Mouse (Mus musculus): ENCODE measurements around the gene Tppp2. TPM values are rescaled to one million over a fixed set of nuclear protein-coding genes. Genes with fewer than 3 reads are reported as not detected.

The Tppp2 gene
- polyA plus RNA-seq, 1 experiment from 2014 or later, result not detected

- WGBS, result 93% methylated on average over 6 of the region's 6 CpGs
- H3K9me3 ChIP-seq (ENCODE audit: control insufficient read depth, low read length), result no peaks in the 10 kb centered on the region
- peaks cover 9% of the 10 kb centered on the region for H3K36me3 ChIP-seq (ENCODE audit: control insufficient read depth, insufficient read depth, low read length)
- ATAC-seq (replicated peaks; ENCODE audit: low FRiP score) (no peak), DNase-seq (ENCODE audit: low spot score) (no peak)
- no peaks in the 10 kb centered on the region for H3K27me3 ChIP-seq (ENCODE audit: control insufficient read depth, insufficient read depth, low read length)
- no peak overlapping the region for H3K4me2 ChIP-seq (ENCODE audit: low read depth, low read length, severe bottlenecking)
- H3K27ac ChIP-seq (ENCODE audit: low read depth, low read length), result no peak overlapping the region
- H3K4me3 ChIP-seq (ENCODE audit: low read depth, low read length), result no peak overlapping the region
- H3K9ac ChIP-seq (ENCODE audit: low read length), result no peak overlapping the region
- H3K4me1 ChIP-seq (replicated peaks; ENCODE audit: control insufficient read depth, insufficient read depth, low read length), result peaks cover 3% of the 10 kb centered on the region; the same call in 1 of the 2 replicates
Observed at GRCm38 (mm10) chr14:51889833-51890232, 28.4 kb upstream of the Tppp2 start.

GRCm38 (mm10) chr14:51892191-51892939, 25.9 kb upstream of the Tppp2 start, which contains the start of gene Slc39a2:
TSS of gene Slc39a2 (plus strand) at chr14:51892889.
- H3K27me3 ChIP-seq (ENCODE audit: control insufficient read depth, insufficient read depth, low read length), result no peaks in the 10 kb centered on the region
- H3K36me3 ChIP-seq (ENCODE audit: control insufficient read depth, insufficient read depth, low read length), result peaks cover 9% of the 10 kb centered on the region
- no peaks in the 10 kb centered on the region for H3K4me1 ChIP-seq (replicated peaks; ENCODE audit: control insufficient read depth, insufficient read depth, low read length)
- no peak within 1 kb of the TSS for H3K4me3 ChIP-seq (ENCODE audit: low read depth, low read length)
- ATAC-seq (replicated peaks; ENCODE audit: low FRiP score), result no peak
- no peak within 1 kb of the TSS for H3K4me2 ChIP-seq (ENCODE audit: low read depth, low read length, severe bottlenecking)
- no peak for DNase-seq (ENCODE audit: low spot score)
- no peaks in the 10 kb centered on the region for H3K9me3 ChIP-seq (ENCODE audit: control insufficient read depth, low read length)
- WGBS, result 93% methylated on average over 9 of the region's 9 CpGs
- H3K9ac ChIP-seq (ENCODE audit: low read length), result no peak within 1 kb of the TSS
- no peak within 1 kb of the TSS for H3K27ac ChIP-seq (ENCODE audit: low read depth, low read length)

GRCm38 (mm10) chr14:51893094-51893794, 25.0 kb upstream of the Tppp2 start:
- H3K36me3 ChIP-seq (ENCODE audit: control insufficient read depth, insufficient read depth, low read length), result peaks cover 9% of the 10 kb centered on the region
- no peak overlapping the region for H3K9ac ChIP-seq (ENCODE audit: low read length)
- ATAC-seq (replicated peaks; ENCODE audit: low FRiP score) (no peak), DNase-seq (ENCODE audit: low spot score) (no peak)
- WGBS, result 26% methylated on average over 10 of the region's 10 CpGs
- H3K27me3 ChIP-seq (ENCODE audit: control insufficient read depth, insufficient read depth, low read length), result no peaks in the 10 kb centered on the region
- H3K4me1 ChIP-seq (replicated peaks; ENCODE audit: control insufficient read depth, insufficient read depth, low read length), result no peaks in the 10 kb centered on the region
- no peak overlapping the region for H3K4me3 ChIP-seq (ENCODE audit: low read depth, low read length)
- H3K27ac ChIP-seq (ENCODE audit: low read depth, low read length), result no peak overlapping the region
- no peak overlapping the region for H3K4me2 ChIP-seq (ENCODE audit: low read depth, low read length, severe bottlenecking)
- no peaks in the 10 kb centered on the region for H3K9me3 ChIP-seq (ENCODE audit: control insufficient read depth, low read length)

GRCm38 (mm10) chr14:51893809-51894208, 24.4 kb upstream of the Tppp2 start:
- ATAC-seq (replicated peaks; ENCODE audit: low FRiP score) (no peak), DNase-seq (ENCODE audit: low spot score) (no peak)
- Histone ChIP-seq H3K4me1 (replicated peaks; ENCODE audit: control insufficient read depth, insufficient read depth, low read length) (no peaks in the 10 kb centered on the region), H3K36me3 (ENCODE audit: control insufficient read depth, insufficient read depth, low read length) (peaks cover 6% of the 10 kb centered on the region), H3K9ac (ENCODE audit: low read length) (no peak overlapping the region), H3K4me2 (ENCODE audit: low read depth, low read length, severe bottlenecking) (no peak overlapping the region), H3K27ac (ENCODE audit: low read depth, low read length) (no peak overlapping the region), H3K4me3 (ENCODE audit: low read depth, low read length) (no peak overlapping the region), H3K27me3 (ENCODE audit: control insufficient read depth, insufficient read depth, low read length) (no peaks in the 10 kb centered on the region), H3K9me3 (ENCODE audit: control insufficient read depth, low read length) (no peaks in the 10 kb centered on the region)
- WGBS, result 69% methylated on average over 3 of the region's 3 CpGs

GRCm38 (mm10) chr14:51895071-51895470, 23.2 kb upstream of the Tppp2 start:
- H3K27me3 ChIP-seq (ENCODE audit: control insufficient read depth, insufficient read depth, low read length), result no peaks in the 10 kb centered on the region
- peaks cover 6% of the 10 kb centered on the region for H3K36me3 ChIP-seq (ENCODE audit: control insufficient read depth, insufficient read depth, low read length)
- no peak overlapping the region for H3K27ac ChIP-seq (ENCODE audit: low read depth, low read length)
- H3K4me3 ChIP-seq (ENCODE audit: low read depth, low read length), result no peak overlapping the region
- no peaks in the 10 kb centered on the region for H3K9me3 ChIP-seq (ENCODE audit: control insufficient read depth, low read length)
- H3K9ac ChIP-seq (ENCODE audit: low read length), result no peak overlapping the region
- 81% methylated on average over 14 of the region's 14 CpGs for WGBS
- no peak overlapping the region for H3K4me2 ChIP-seq (ENCODE audit: low read depth, low read length, severe bottlenecking)
- no peaks in the 10 kb centered on the region for H3K4me1 ChIP-seq (replicated peaks; ENCODE audit: control insufficient read depth, insufficient read depth, low read length)
- ATAC-seq (replicated peaks; ENCODE audit: low FRiP score) (no peak), DNase-seq (ENCODE audit: low spot score) (no peak)

GRCm38 (mm10) chr14:51896019-51896418, 22.2 kb upstream of the Tppp2 start:
- no peak for DNase-seq (ENCODE audit: low spot score)

GRCm38 (mm10) chr14:51896539-51897170, 21.6 kb upstream of the Tppp2 start:
- H3K36me3 ChIP-seq (ENCODE audit: control insufficient read depth, insufficient read depth, low read length), result peaks cover 1% of the 10 kb centered on the region
- no peaks in the 10 kb centered on the region for H3K9me3 ChIP-seq (ENCODE audit: control insufficient read depth, low read length)
- no peaks in the 10 kb centered on the region for H3K27me3 ChIP-seq (ENCODE audit: control insufficient read depth, insufficient read depth, low read length)
- 82% methylated on average over 8 of the region's 8 CpGs for WGBS
- ATAC-seq (replicated peaks; ENCODE audit: low FRiP score) (no peak), DNase-seq (ENCODE audit: low spot score) (no peak)
- no peak overlapping the region for H3K4me2 ChIP-seq (ENCODE audit: low read depth, low read length, severe bottlenecking)
- H3K4me3 ChIP-seq (ENCODE audit: low read depth, low read length), result no peak overlapping the region
- no peak overlapping the region for H3K27ac ChIP-seq (ENCODE audit: low read depth, low read length)
- no peak overlapping the region for H3K9ac ChIP-seq (ENCODE audit: low read length)
- H3K4me1 ChIP-seq (replicated peaks; ENCODE audit: control insufficient read depth, insufficient read depth, low read length), result no peaks in the 10 kb centered on the region

More at GRCm38 (mm10) chr14:51896019-51896418, 22.2 kb upstream of the Tppp2 start:
- H3K9me3 ChIP-seq (ENCODE audit: control insufficient read depth, low read length), result no peaks in the 10 kb centered on the region
- no peak overlapping the region for H3K9ac ChIP-seq (ENCODE audit: low read length)
- 86% methylated on average over 6 of the region's 6 CpGs for WGBS
- H3K4me1 ChIP-seq (replicated peaks; ENCODE audit: control insufficient read depth, insufficient read depth, low read length), result no peaks in the 10 kb centered on the region
- ATAC-seq (replicated peaks; ENCODE audit: low FRiP score), result no peak
- H3K36me3 ChIP-seq (ENCODE audit: control insufficient read depth, insufficient read depth, low read length), result peaks cover 6% of the 10 kb centered on the region
- no peak overlapping the region for H3K27ac ChIP-seq (ENCODE audit: low read depth, low read length)
- H3K27me3 ChIP-seq (ENCODE audit: control insufficient read depth, insufficient read depth, low read length), result no peaks in the 10 kb centered on the region
- no peak overlapping the region for H3K4me2 ChIP-seq (ENCODE audit: low read depth, low read length, severe bottlenecking)
- H3K4me3 ChIP-seq (ENCODE audit: low read depth, low read length), result no peak overlapping the region

GRCm38 (mm10) chr14:51899351-51899750, 18.9 kb upstream of the Tppp2 start:
- Histone ChIP-seq H3K36me3 (ENCODE audit: control insufficient read depth, insufficient read depth, low read length) (no peaks in the 10 kb centered on the region), H3K4me3 (ENCODE audit: low read depth, low read length) (no peak overlapping the region), H3K27ac (ENCODE audit: low read depth, low read length) (no peak overlapping the region), H3K4me1 (replicated peaks; ENCODE audit: control insufficient read depth, insufficient read depth, low read length) (no peaks in the 10 kb centered on the region), H3K27me3 (ENCODE audit: control insufficient read depth, insufficient read depth, low read length) (no peaks in the 10 kb centered on the region), H3K4me2 (ENCODE audit: low read depth, low read length, severe bottlenecking) (no peak overlapping the region), H3K9me3 (ENCODE audit: control insufficient read depth, low read length) (no peaks in the 10 kb centered on the region), H3K9ac (ENCODE audit: low read length) (no peak overlapping the region)
- ATAC-seq (replicated peaks; ENCODE audit: low FRiP score) (no peak), DNase-seq (ENCODE audit: low spot score) (no peak)
- WGBS, result 82% methylated on average over 1 of the region's 1 CpGs
